18 mouse cellular contexts compared by ENCODE assay signal in genomic region chr8:48124857-48125256, GRCm38 (mm10).
"Had no signal": no experiment of that assay in that cellular context is flagged by ENCODE, and none has a peak within 500 bp of the region (broad histone marks: within the 10 kb centered on the region; RNA-seq: fewer than 3 reads in every experiment).

No protein-coding gene starts in this region.

- H3K27ac ChIP-seq: liver, embryonic 15.5 days; lung, embryonic 15.5 days; macrophage; midbrain, embryonic 13.5 days; midbrain, embryonic 15.5 days; neural tube, embryonic 12.5 days; stomach, embryonic 15.5 days; stomach, postnatal 0 days had no signal

- ATAC-seq: liver, postnatal 0 days; lung, postnatal 0 days; midbrain, embryonic 15.5 days had no signal

- H3K4me1 ChIP-seq: liver, embryonic 15.5 days; lung, embryonic 15.5 days; midbrain, embryonic 13.5 days; midbrain, embryonic 15.5 days; neural tube, embryonic 12.5 days; stomach, embryonic 15.5 days had no signal

- H3K27me3 ChIP-seq: liver, embryonic 15.5 days; lung, embryonic 15.5 days; megakaryocyte, embryonic 14.5 days; midbrain, embryonic 13.5 days; midbrain, embryonic 15.5 days; neural tube, embryonic 12.5 days; stomach, embryonic 15.5 days had no signal

- H3K36me3 ChIP-seq: liver, embryonic 15.5 days; midbrain, embryonic 13.5 days; midbrain, embryonic 15.5 days; neural tube, embryonic 12.5 days had no signal

- H3K9ac ChIP-seq: liver, embryonic 15.5 days; liver, postnatal 0 days; lung, embryonic 15.5 days; midbrain, embryonic 13.5 days; midbrain, embryonic 15.5 days; neural tube, embryonic 12.5 days; stomach, embryonic 15.5 days had no signal

- H3K4me3 ChIP-seq: liver, embryonic 15.5 days; lung, embryonic 15.5 days; megakaryocyte, embryonic 14.5 days; midbrain, embryonic 13.5 days; midbrain, embryonic 15.5 days; neural tube, embryonic 12.5 days; stomach, embryonic 15.5 days had no signal

- H3K9me3 ChIP-seq: liver, embryonic 15.5 days; lung, embryonic 15.5 days; midbrain, embryonic 13.5 days; midbrain, embryonic 15.5 days; neural tube, embryonic 12.5 days; stomach, embryonic 15.5 days had no signal

- H3K4me2 ChIP-seq: liver, embryonic 15.5 days; lung, embryonic 15.5 days; midbrain, embryonic 11.5 days; midbrain, embryonic 13.5 days; midbrain, embryonic 15.5 days; neural tube, embryonic 12.5 days; stomach, embryonic 15.5 days had no signal

- DNase-seq: liver, postnatal 0 days; lung, adult 2 months; lung, postnatal 14 days; lung, postnatal 36 days; right cerebral cortex, postnatal 14 days; thymus, postnatal 14 days; thymus, postnatal 36 days had no signal
